Mouse (Mus musculus): Measurements from ENCODE around the gene Ranbp10. TPM values are rescaled to one million over a fixed set of nuclear protein-coding genes. Genes with fewer than 3 reads are reported as not detected.
A peak's percentile ranks its signal among the peaks of the same experiment; 100 is the strongest.
"Not testable (repeated sequence)": the region's sequence is repeated elsewhere in the genome, so short reads cannot be mapped to it uniquely, and the experiment has no call there.

Ranbp10 gene
- total RNA-seq, 2 experiments from 2014 or later: 24.7 to 25.7 TPM

DNA sequence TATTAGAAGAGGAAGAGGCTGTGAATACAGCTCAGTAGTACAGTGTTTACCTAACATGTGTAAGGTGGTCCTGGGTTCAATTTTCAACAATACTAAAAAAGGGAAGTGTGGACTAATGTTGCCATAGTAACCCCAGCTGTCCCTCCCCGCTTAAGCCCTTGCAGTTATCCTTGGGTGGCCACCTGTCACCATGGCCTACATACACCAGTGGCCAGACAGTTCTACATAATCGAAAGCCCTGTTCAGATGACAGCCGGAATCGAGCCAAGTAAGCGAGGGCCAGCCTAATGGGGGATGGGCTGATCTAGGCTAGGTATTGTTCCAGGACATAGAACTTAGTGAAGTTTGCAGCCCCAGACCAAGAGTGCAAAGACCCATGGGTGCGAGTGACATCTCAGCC is 9.8 kb upstream of the Ranbp10 start:
- DNase-seq (ENCODE audit: low spot score in 2 of 2): no peak

DNA sequence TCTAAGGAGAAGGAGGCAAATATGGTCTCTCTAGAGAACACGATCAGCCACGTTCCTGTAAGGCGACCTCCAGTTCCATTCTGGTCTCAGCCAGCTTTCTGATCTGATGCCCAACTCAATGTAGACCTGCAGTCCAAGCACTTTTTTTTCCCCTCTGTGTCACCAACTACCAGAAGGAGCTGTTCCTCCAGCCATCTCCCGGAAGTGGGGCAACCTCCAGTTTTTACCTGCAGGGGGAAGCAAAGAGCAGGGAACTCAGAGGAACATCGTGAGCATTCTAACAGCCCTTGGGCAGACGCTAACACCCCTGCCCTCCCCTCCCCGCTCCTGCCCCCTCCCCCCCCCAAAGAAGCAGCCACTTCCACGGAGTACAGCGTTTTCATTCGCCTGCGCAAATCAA is 8.2 kb upstream of the Ranbp10 start:
- DNase-seq (ENCODE audit: low spot score in 2 of 2): peak; percentile 26 to 68

- DNase-seq (ENCODE audit: low spot score in 2 of 2): not testable (repeated sequence)
Measured at GRCm38 (mm10) chr8:105833740-105834139, 6.6 kb upstream of the Ranbp10 start.

DNA sequence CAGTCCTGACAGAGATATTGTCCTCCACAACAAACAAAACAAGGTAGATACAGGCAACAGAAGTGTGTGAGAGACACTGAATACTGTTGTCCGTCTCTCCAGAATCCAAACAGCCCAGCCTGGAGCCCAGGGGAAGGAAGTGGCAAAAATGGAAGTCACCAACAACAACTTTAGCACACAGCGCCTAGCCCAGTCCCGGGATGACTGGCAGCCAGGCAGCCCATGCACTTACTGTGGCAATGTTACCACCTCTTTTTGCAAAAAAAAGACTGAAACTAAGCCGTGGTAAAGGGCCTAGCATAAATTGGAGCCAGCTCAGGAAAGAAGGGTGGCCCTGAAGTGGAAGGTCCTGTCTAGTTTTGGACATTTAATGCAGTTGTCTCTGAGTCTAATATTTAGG is 771 bp downstream of the Ranbp10 start:
- DNase-seq (ENCODE audit: low spot score in 2 of 2): no peak

- DNase-seq (ENCODE audit: low spot score in 2 of 2): no peak
Measured at GRCm38 (mm10) chr8:105825506-105825905, 1.6 kb downstream of the Ranbp10 start.

DNA sequence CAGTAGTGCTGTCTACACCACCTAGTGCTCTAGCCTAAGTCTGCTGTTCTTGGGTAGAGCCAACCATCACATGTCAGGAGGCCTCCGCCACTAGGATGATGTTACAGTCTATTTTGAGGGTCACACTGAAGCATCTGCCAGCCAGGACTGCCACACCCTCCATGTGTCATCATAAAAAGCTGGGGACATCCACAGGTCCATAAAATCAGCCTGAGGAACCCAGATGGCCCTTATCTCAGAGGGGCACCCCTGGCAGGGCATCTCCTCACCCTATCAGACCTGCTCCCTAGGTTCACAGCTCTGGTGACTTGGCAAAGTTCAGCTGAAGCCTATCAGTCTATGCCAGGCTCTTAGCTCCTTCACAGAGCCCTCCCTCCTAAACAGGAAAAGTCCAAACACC is 6.2 kb downstream of the Ranbp10 start:
- DNase-seq (ENCODE audit: low spot score in 2 of 2): no peak

DNA sequence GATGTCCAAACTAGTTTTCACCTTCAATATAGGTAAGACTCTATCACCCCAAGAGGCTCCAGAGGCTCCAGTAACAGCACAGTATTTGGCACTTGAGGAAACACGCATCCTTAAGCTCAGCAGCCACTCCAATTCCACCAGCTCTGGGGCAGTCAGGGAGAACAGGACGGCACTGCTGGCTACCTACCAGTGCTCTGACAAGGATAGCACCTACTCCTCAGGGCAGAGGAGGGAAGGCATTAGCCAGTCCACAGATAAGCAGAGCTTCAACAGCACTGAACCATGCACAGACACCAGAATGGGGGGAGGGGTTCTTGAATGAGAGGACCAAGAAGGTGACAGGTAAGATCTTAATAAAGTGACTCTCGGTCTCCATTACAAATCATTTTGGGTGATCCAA is 7.5 kb downstream of the Ranbp10 start:
- no peak for DNase-seq (ENCODE audit: low spot score in 2 of 2)

DNA sequence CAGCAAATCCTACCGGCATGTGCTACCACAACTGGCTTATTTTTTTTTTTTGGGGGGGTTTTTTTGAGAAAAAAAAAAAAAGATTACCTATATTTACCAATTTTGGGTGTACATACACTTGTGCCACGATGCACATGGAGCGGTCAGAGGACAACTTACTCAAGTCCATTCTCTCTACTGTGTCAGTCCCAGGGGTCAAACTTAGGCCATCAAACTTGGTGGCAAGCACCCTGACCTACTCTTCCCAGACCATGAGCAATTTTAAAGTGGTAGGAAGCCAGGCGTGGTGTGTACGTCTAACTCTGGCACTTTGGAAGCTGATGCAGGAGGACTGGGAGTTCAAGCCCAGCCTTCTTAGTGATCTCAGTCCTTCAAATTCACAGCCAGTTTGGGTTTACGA is 13.9 kb downstream of the Ranbp10 start:
- no peak for DNase-seq (ENCODE audit: low spot score in 2 of 2)

GRCm38 (mm10) chr8:105812511-105812910 is 14.6 kb downstream of the Ranbp10 start:
- no peak for DNase-seq (ENCODE audit: low spot score in 2 of 2)

- DNase-seq (ENCODE audit: low spot score in 2 of 2): no peak
Measured at GRCm38 (mm10) chr8:105811543-105811942, 15.6 kb downstream of the Ranbp10 start.

- no peak for DNase-seq (ENCODE audit: low spot score in 2 of 2)
Measured at GRCm38 (mm10) chr8:105811061-105811460, 16.1 kb downstream of the Ranbp10 start.

- DNase-seq (ENCODE audit: low spot score in 2 of 2): no peak
Measured at GRCm38 (mm10) chr8:105810245-105810786, 16.8 kb downstream of the Ranbp10 start.

GRCm38 (mm10) chr8:105808480-105808879 is 18.7 kb downstream of the Ranbp10 start:
- no peak for DNase-seq (ENCODE audit: low spot score in 2 of 2)

GRCm38 (mm10) chr8:105807766-105808165 is 19.4 kb downstream of the Ranbp10 start:
- no peak for DNase-seq (ENCODE audit: low spot score in 2 of 2)

DNA sequence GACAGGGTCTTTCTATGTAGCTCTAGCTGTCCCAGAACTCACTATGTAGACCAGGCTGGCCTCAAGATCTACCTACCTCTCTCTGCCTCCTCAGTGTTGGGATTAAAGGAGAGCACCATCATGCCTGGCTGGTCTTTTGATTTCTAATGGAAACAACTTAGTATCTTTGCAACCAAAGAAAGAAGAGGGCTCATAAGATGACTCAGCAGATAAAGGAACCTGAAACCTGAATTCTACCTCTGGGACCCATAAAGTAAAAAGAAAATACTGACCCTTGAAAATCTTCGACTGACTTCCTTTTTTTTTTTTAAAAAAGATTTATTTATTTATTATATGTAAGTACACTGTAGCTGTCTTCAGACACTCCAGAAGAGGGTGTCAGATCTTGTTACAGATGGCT is 21.2 kb downstream of the Ranbp10 start:
- no peak for DNase-seq (ENCODE audit: low spot score in 2 of 2)

- DNase-seq (ENCODE audit: low spot score in 2 of 2): peak in 1 of 2 experiments; percentile 31
Measured at GRCm38 (mm10) chr8:105805346-105805745, 21.8 kb downstream of the Ranbp10 start.

DNA sequence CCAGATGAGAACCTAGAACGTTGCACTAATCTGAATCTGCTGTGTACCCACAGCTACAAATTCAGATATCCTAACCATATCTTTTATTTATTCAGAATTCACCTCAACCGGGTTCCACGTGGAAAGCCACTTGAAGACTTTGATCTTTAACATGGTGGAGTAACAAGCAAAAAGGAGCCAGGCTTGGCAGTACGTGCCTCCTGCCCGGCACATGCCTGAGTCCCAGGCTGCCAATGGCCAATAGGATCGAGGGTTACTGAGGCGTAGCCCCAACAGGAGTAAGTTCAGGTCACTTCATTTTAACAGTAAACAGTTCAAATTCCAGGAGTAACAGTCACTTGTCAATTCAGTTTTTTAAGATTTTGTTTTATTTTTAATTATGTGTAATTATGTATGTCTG is 22.4 kb downstream of the Ranbp10 start:
- no peak for DNase-seq (ENCODE audit: low spot score in 2 of 2)

- no peak for DNase-seq (ENCODE audit: low spot score in 2 of 2)
Measured at GRCm38 (mm10) chr8:105801153-105801904, 25.8 kb downstream of the Ranbp10 start.

GRCm38 (mm10) chr8:105799091-105799812 is 27.9 kb downstream of the Ranbp10 start:
- peak in 1 of 2 experiments; percentile 56 for DNase-seq (ENCODE audit: low spot score in 2 of 2)

DNA sequence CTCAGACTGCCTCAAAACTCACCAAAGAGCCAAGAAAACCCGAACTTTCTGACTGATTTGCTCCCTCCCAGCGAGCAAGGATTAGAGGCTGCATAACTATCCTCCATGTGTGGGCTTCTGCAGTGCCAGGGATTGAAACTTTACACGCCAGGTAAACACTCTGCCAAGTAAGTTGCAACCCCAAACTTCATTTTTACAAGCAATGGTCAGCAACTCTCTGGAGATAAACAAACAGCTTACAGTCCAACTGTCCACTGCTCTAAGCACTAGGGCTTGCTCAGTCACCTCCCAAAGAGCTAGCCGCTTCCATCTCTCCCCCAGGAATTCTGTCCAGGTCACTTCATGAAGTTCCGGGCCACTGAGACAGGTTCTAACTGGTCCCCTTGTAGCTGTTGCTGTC is 28.7 kb downstream of the Ranbp10 start:
- no peak for DNase-seq (ENCODE audit: low spot score in 2 of 2)

DNA sequence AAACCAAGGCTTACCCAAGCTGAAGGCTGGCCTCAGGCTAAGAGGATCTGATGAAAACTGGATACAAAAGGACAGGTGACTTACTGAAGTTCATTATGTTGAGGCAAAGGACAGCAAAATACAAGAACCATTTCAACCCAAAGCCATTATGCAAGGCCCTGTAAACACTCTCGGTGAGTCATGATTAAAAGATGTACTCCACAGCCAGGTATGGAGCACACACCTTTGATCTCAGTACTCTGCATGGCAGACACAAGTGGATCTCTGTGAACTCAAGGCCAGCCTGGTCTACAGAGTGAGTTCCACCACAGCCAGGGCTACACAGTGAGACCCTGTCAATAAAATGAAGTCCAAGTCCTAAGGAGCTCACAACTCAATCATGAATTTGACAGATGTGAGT is 31.4 kb downstream of the Ranbp10 start:
- no peak for DNase-seq (ENCODE audit: low spot score in 2 of 2)

DNA sequence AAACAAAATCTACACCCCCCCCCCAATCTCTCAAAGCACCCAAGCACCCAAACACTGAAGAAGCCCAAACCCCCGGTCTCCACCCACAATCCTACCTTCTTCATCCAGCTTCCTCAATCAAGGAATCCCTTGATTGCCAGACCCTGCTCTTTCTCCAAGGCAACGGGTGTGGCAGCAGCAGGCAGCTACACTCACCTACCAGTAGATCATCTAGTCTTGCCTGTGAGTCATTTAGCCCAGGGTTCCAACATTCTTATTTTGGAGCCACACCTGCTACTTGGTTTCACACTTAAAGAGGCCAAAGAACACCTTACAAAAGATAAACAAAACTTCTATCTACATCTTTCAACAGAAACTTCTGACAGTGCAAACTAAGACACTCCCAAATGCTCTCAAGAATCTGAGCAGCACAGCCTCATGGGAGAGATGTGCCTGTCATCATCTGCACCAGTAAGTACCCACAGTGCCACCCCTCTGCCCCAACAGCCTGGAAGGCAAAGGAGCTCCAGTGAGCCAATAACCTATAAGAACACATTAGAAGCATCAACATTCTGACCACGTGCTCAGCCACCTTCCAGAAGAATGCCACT is 33.0 kb downstream of the Ranbp10 start:
- DNase-seq (ENCODE audit: low spot score in 2 of 2): no peak

Measured in layer of hippocampus, adult 18-20 months (tissue).